In genomic region chr13:95646687-95647111, GRCm38 (mm10) we compare ENCODE assay signal across 16 mouse cellular contexts. TPM values are rescaled to one million over a fixed set of nuclear protein-coding genes. Genes with fewer than 3 reads are reported as not detected.
DNase-seq lines count a peak whose midpoint lies in the region; ATAC-seq lines count a peak whose summit lies in the region.
"Had no signal": no experiment of that assay in that cellular context is flagged by ENCODE, and none has a peak within 500 bp of the region (broad histone marks: within the 10 kb centered on the region; RNA-seq: fewer than 3 reads in every experiment).

No protein-coding gene starts in this region.

- H3K36me3 ChIP-seq in liver, embryonic 11.5 days (ENCODE audit: control insufficient read depth, insufficient read depth, low read length) = no peaks in the 10 kb centered on the region
- H3K36me3 ChIP-seq in forebrain, embryonic 12.5 days (replicated peaks) = peaks cover 21% of the 10 kb centered on the region
- H3K36me3 ChIP-seq in hindbrain, embryonic 14.5 days (replicated peaks; ENCODE audit: control insufficient read depth, insufficient read depth) = no peaks in the 10 kb centered on the region
- H3K36me3 ChIP-seq: neural tube, embryonic 13.5 days had no signal

- 0 out of 2 replicates have a peak overlapping the region, but pooled peaks have one; percentile 14 for H3K27ac ChIP-seq in liver, embryonic 11.5 days (ENCODE audit: low read depth, low read length)
- H3K27ac ChIP-seq in forebrain, embryonic 12.5 days = no peak overlapping the region
- H3K27ac ChIP-seq in hindbrain, embryonic 14.5 days = no peak overlapping the region
- H3K27ac ChIP-seq: hindbrain, postnatal 0 days; layer of hippocampus, adult 2 months; midbrain, embryonic 10.5 days; neural tube, embryonic 13.5 days had no signal

- no peak overlapping the region for H3K9ac ChIP-seq in liver, embryonic 11.5 days (ENCODE audit: low read depth, low read length)
- no peak overlapping the region for H3K9ac ChIP-seq in forebrain, embryonic 12.5 days
- H3K9ac ChIP-seq in hindbrain, embryonic 14.5 days = no peak overlapping the region
- H3K9ac ChIP-seq: embryonic facial prominence, embryonic 13.5 days; neural tube, embryonic 13.5 days had no signal

- H3K9me3 ChIP-seq in liver, embryonic 11.5 days (ENCODE audit: control insufficient read depth, low read length) = no peaks in the 10 kb centered on the region
- H3K9me3 ChIP-seq in forebrain, embryonic 12.5 days = no peaks in the 10 kb centered on the region
- no peaks in the 10 kb centered on the region for H3K9me3 ChIP-seq in hindbrain, embryonic 14.5 days (ENCODE audit: control insufficient read depth, low read length)
- H3K9me3 ChIP-seq: embryonic facial prominence, embryonic 13.5 days; G1E; midbrain, embryonic 10.5 days; neural tube, embryonic 13.5 days had no signal

- 67% methylated on average over 9 of the region's 9 CpGs for WGBS in liver, embryonic 11.5 days
- WGBS in forebrain, embryonic 12.5 days = 86% methylated on average over 9 of the region's 9 CpGs
- 72% methylated on average over 9 of the region's 9 CpGs for WGBS in hindbrain, embryonic 14.5 days

- H3K4me2 ChIP-seq in liver, embryonic 11.5 days = no peak overlapping the region
- no peak overlapping the region for H3K4me2 ChIP-seq in forebrain, embryonic 12.5 days
- no peak overlapping the region for H3K4me2 ChIP-seq in hindbrain, embryonic 14.5 days (replicated peaks)
- H3K4me2 ChIP-seq: embryonic facial prominence, embryonic 13.5 days; neural tube, embryonic 13.5 days had no signal

- ATAC-seq in liver, embryonic 11.5 days (replicated peaks; ENCODE audit: low FRiP score) = no peak
- ATAC-seq in forebrain, embryonic 12.5 days (ENCODE audit: low FRiP score) = no peak
- no peak for ATAC-seq in hindbrain, embryonic 14.5 days (ENCODE audit: low FRiP score)
- ATAC-seq: hindbrain, postnatal 0 days had no signal

- no peak overlapping the region for H3K4me3 ChIP-seq in liver, embryonic 11.5 days (ENCODE audit: low read depth, low read length)
- H3K4me3 ChIP-seq in forebrain, embryonic 12.5 days (replicated peaks) = no peak overlapping the region
- no peak overlapping the region for H3K4me3 ChIP-seq in hindbrain, embryonic 14.5 days (replicated peaks; ENCODE audit: low read length)
- H3K4me3 ChIP-seq: embryonic facial prominence, embryonic 13.5 days; layer of hippocampus, adult 2 months; midbrain, embryonic 10.5 days; neural tube, embryonic 13.5 days had no signal

- peaks cover 5% of the 10 kb centered on the region; the same call in 1 of the 2 replicates for H3K4me1 ChIP-seq in liver, embryonic 11.5 days (replicated peaks; ENCODE audit: control insufficient read depth, insufficient read depth, low read length)
- H3K4me1 ChIP-seq in forebrain, embryonic 12.5 days = peaks cover 3% of the 10 kb centered on the region; the same call in 1 of the 2 replicates
- H3K4me1 ChIP-seq in hindbrain, embryonic 14.5 days (replicated peaks; ENCODE audit: control insufficient read depth, insufficient read depth, low read length) = peaks cover 4% of the 10 kb centered on the region; the same call in 1 of the 2 replicates

- no peaks in the 10 kb centered on the region for H3K27me3 ChIP-seq in liver, embryonic 11.5 days (replicated peaks; ENCODE audit: control insufficient read depth, insufficient read depth, low read length)
- no peaks in the 10 kb centered on the region for H3K27me3 ChIP-seq in forebrain, embryonic 12.5 days
- H3K27me3 ChIP-seq in hindbrain, embryonic 14.5 days (ENCODE audit: control insufficient read depth, insufficient read depth, low read length) = no peaks in the 10 kb centered on the region
- H3K27me3 ChIP-seq: embryonic facial prominence, embryonic 13.5 days; neural tube, embryonic 13.5 days had no signal

- DNase-seq in liver, embryonic 11.5 days (ENCODE audit: low spot score) = no peak
- no peak for DNase-seq in liver
- peak; percentile 63 for DNase-seq in kidney, adult 11 months
- DNase-seq in kidney, postnatal 10 days = peak; percentile 79
- no peak for DNase-seq in hindbrain, embryonic 14.5 days (ENCODE audit: low spot score)
- DNase-seq in layer of hippocampus, adult 9-10 months (ENCODE audit: low spot score) = no peak
- DNase-seq: adrenal gland, postnatal 25 days; cerebellum, postnatal 14 days; right cerebral cortex, postnatal 4 days had no signal

RNA-seq across cellular contexts. Expression of gene F2r, which starts 28.4 kb away (rescaled TPM):
- 142 and 156 TPM in 2 replicates for polyA plus RNA-seq in liver, embryonic 11.5 days (2014; fragmentation: Nextera tagmentation; extraction: Ambion mirVana)
- 109 TPM in 2 replicates for polyA plus RNA-seq in forebrain, embryonic 12.5 days (2016; fragmentation: Nextera tagmentation; extraction: Ambion mirVana)
- 69.4 and 70.2 TPM in 2 replicates for polyA plus RNA-seq in hindbrain, embryonic 14.5 days (2014; fragmentation: Nextera tagmentation; extraction: Ambion mirVana)

RNA-seq across cellular contexts. Expression of gene F2rl2, which starts 50.0 kb away (rescaled TPM):
- polyA plus RNA-seq in liver, embryonic 11.5 days (2014; fragmentation: Nextera tagmentation; extraction: Ambion mirVana) = 29.5 and 33.0 TPM in 2 replicates
- 0.76 and 0.79 TPM in 2 replicates for polyA plus RNA-seq in forebrain, embryonic 12.5 days (2016; fragmentation: Nextera tagmentation; extraction: Ambion mirVana)
- polyA plus RNA-seq in hindbrain, embryonic 14.5 days (2014; fragmentation: Nextera tagmentation; extraction: Ambion mirVana) = 0.88 and 1.2 TPM in 2 replicates
- polyA plus RNA-seq: G1E had no signal

Comparison
In these comparisons a context has a peak if more than half of its experiments do, and no peak if none do; other contexts are left out.
1. DNase-seq: peak in kidney, adult 11 months (single experiment) and kidney, postnatal 10 days (single experiment); none in liver, embryonic 11.5 days (single experiment), liver (single experiment), hindbrain, embryonic 14.5 days (single experiment) and layer of hippocampus, adult 9-10 months (single experiment).
2. RNA of gene F2rl2, which starts 50.0 kb away (polyA plus RNA-seq): 29.5 to 33.0 TPM in liver, embryonic 11.5 days; 0.88 to 1.2 TPM in hindbrain, embryonic 14.5 days and 0.76 to 0.79 TPM in forebrain, embryonic 12.5 days; every median in the first group is over 10 times any median in the second.